Mouse (Mus musculus) ES-E14 (cell line): Measurements from ENCODE around the gene Tulp2. TPM values are rescaled to one million over a fixed set of nuclear protein-coding genes. Genes with fewer than 3 reads are reported as not detected.

Source experiments
- DNase-seq: peaks from one replicate; pipeline ENCODE4 v3.0.0-alpha.2; 2013; ENCODE audit warnings: low read depth, low spot score
- H3K27ac ChIP-seq: 2 replicates; pipeline ENCODE4 v1.5.1; 2012; ENCODE audit warnings: low read depth, mild to moderate bottlenecking, low read length, moderate library complexity, mixed read lengths; ENCODE audit not compliant: poor library complexity, insufficient read depth, severe bottlenecking
- H3K36me3 ChIP-seq: 2 replicates; pipeline ENCODE4 v1.6.1; 2012; ENCODE audit warnings: mild to moderate bottlenecking, low read length, moderate library complexity, mixed read lengths; ENCODE audit not compliant: control insufficient read depth, poor library complexity, insufficient read depth, severe bottlenecking
- H3K4me1 ChIP-seq, 2 experiments: fragments of 150-350 bp in 1 of 2; sonication (generic) in 1 of 2; 2 replicates each; pipeline ENCODE4 v1.6.1; 2012; ENCODE audit warnings: low read length in 2 of 2, mild to moderate bottlenecking in 1 of 2, mixed read lengths in 1 of 2; ENCODE audit not compliant: control insufficient read depth in 2 of 2, insufficient read depth in 2 of 2, poor library complexity in 1 of 2
- H3K4me3 ChIP-seq, 2 experiments: fragments of 150-350 bp in 1 of 2; sonication (generic) in 1 of 2; 2 replicates each; pipeline ENCODE4 v1.5.1; 2012; ENCODE audit warnings: low read length in 2 of 2, low read depth in 1 of 2, mild to moderate bottlenecking in 1 of 2, mixed read lengths in 1 of 2; ENCODE audit not compliant: insufficient read depth in 1 of 2, poor library complexity in 1 of 2, severe bottlenecking in 1 of 2
- H3K9ac ChIP-seq: 2 replicates; pipeline ENCODE4 v1.6.1; 2012; ENCODE audit warnings: low read depth, mild to moderate bottlenecking, low read length, mixed read lengths; ENCODE audit not compliant: poor library complexity, insufficient read depth, severe bottlenecking
- H3K9me3 ChIP-seq: fragments of 150-350 bp; sonication (generic); 2 replicates; pipeline ENCODE4 v1.6.1; 2012; ENCODE audit warnings: low read depth, mild to moderate bottlenecking, low read length; ENCODE audit not compliant: control insufficient read depth, insufficient read depth
- CHD2 ChIP-seq: IDR thresholded peaks from 2 replicates; pipeline ENCODE4 v1.6.1; 2014; ENCODE audit warnings: mild to moderate bottlenecking, low read depth, low read length, inconsistent platforms
- HCFC1 ChIP-seq: IDR thresholded peaks from 2 replicates; pipeline ENCODE4 v1.6.1; 2012; ENCODE audit warnings: low read length, inconsistent platforms, borderline replicate concordance; ENCODE audit not compliant: insufficient read depth
- MAFK ChIP-seq: IDR thresholded peaks from 2 replicates; pipeline ENCODE4 v1.6.1; 2014; ENCODE audit warnings: mild to moderate bottlenecking, low read depth, low read length, inconsistent platforms; ENCODE audit not compliant: insufficient read depth
- ZC3H11A ChIP-seq: IDR thresholded peaks from 2 replicates; pipeline ENCODE4 v1.6.1; 2012; ENCODE audit warnings: low read depth, mild to moderate bottlenecking, inconsistent platforms, low read length, borderline replicate concordance
- ZNF384 ChIP-seq: IDR thresholded peaks from 2 replicates; pipeline ENCODE4 v1.6.1; 2012; ENCODE audit warnings: low read depth, low read length, inconsistent platforms
- in situ Hi-C, 2 experiments: fragments of 600-800 bp; cut with MboI; formaldehyde crosslinking; loops; one replicate each; pipeline ENCODE4 v1.15.1; 2025; ENCODE audit warnings: low sequenced_read_pairs in 2 of 2, inconsistent platforms in 1 of 2; ENCODE audit not compliant: unreplicated experiment in 2 of 2
- total RNA-seq: library from RNA; depleted of rRNA; stranded (reverse); fragments of 300-350 nt; gene quantifications from 2 replicates; pipeline ENCODE4 v1.2.3, GENCODE M21; 2012

The Tulp2 gene
- total RNA-seq, 1 experiment: 2.6 TPM

DNA sequence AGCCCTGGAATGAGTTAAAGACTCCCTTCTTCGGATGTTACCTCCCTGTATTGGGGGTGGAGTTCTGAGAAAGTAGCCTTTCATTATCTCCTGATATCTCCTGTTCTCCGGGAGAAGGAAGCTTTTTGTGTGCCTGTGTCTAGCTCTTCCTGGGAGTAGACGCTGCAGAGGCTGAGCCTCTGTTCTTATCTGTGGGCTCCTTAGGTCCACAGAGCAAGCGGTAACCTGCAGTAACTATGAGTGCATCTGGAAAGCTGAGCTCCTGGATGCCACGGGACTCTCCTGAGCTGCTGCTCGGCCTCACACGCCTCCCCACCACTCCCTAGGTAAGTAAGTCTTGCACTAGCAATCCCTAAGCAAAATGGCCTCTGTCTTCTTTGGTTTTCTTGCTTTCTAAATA is 4.5 kb downstream of the Tulp2 start:
- Histone ChIP-seq H3K4me3 (no peak overlapping the region), H3K9ac (peak overlapping the region; percentile 15; the same call in 1 of the 2 replicates), H3K27ac (no peak overlapping the region), H3K36me3 (peaks cover 9% of the 10 kb centered on the region; the same call in 1 of the 2 replicates), H3K4me1 (peaks cover 6 to 16% of the 10 kb centered on the region in 2 experiments; a peak in 3 of 4 replicates), H3K9me3 (no peaks in the 10 kb centered on the region)
- TF ChIP-seq ZNF384 (no peak), HCFC1 (no peak), ZC3H11A (no peak), MAFK (no peak), CHD2 (no peak)
- DNase-seq: no peak
- in situ Hi-C loops: no loop called here

DNA sequence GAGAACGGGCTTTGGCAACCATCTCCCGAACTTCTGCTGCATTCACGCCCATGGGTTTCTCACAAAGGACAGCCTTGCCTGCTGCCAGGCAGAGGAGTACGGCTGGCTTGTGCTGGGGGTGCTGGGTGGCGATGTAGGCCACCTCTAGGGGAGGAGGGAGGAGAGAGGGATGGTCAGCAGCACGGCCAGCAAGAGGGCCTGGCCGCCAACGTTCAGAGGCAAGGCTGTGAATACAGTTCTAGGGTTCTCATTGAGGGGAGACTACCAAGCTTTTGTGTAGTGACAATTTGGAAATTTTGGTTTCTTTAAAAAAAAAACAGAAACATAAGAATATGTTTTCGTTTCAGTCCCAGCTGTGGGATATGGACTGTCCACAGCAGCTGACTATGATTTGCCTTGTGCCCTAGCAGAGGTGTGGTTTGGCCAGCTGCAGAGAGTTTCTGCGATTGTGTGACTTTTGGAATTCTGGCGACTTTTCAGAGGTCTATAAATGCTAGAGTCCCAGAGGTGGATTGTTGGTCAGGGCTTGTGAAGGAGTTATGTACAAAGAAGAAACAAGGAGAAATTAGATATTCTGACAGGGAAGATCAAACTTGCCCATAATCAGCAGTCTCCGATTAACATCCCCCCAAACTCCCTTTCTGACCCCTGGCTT is 5.2 kb downstream of the Tulp2 start, which contains the start of gene Gm45808:
Gene Gm45808 (minus strand): TSS at position 51 of the 655 bp plus-strand sequence.
- peaks cover 6 to 14% of the 10 kb centered on the region in 2 experiments; a peak in 3 of 4 replicates for H3K4me1 ChIP-seq
- peak within 1 kb of the TSS; percentile 15; the same call in 1 of the 2 replicates for H3K9ac ChIP-seq
- in situ Hi-C loops: no loop called here
- TF ChIP-seq CHD2: no peak
- TF ChIP-seq ZNF384: no peak
- no peak for TF ChIP-seq HCFC1
- no peak for TF ChIP-seq MAFK
- TF ChIP-seq ZC3H11A: no peak
- H3K4me3 ChIP-seq: peak within 1 kb of the TSS in 1 of 2 experiments; percentile 97; a peak in 1 of 4 replicates
- H3K9me3 ChIP-seq: no peaks in the 10 kb centered on the region
- peaks cover 9% of the 10 kb centered on the region; the same call in 1 of the 2 replicates for H3K36me3 ChIP-seq
- no peak for DNase-seq
- H3K27ac ChIP-seq: no peak within 1 kb of the TSS

DNA sequence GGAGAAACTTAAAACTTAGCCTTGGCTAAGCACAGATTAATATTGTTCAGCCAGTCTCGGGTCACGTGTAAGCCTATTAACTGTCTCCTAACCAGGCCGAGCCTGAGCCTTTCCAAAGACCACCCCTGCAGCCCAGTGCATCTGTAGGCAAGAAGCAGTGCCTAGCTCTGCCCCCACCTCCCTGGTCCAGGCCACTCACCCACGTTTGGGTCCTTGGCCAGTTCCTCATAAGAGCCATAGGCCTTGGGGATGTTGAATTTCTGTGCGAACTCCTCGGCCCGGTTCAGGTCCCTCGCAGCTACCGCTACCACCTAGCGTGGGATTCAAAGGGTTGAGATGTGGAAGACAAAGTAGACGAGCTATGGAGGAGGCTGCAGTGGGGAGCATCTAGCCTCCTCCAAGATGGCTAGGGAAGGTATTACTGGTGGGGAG is 6.2 kb downstream of the Tulp2 start:
- peaks cover 9% of the 10 kb centered on the region; the same call in 1 of the 2 replicates for H3K36me3 ChIP-seq
- H3K27ac ChIP-seq: no peak overlapping the region
- no peak for TF ChIP-seq ZNF384
- H3K4me3 ChIP-seq: peak overlapping the region; percentile 85 to 97
- H3K4me1 ChIP-seq: peaks cover 6 to 14% of the 10 kb centered on the region in 2 experiments; a peak in 3 of 4 replicates
- in situ Hi-C loops: no loop called here
- no peaks in the 10 kb centered on the region for H3K9me3 ChIP-seq
- DNase-seq: no peak
- H3K9ac ChIP-seq: peak overlapping the region; percentile 77

DNA sequence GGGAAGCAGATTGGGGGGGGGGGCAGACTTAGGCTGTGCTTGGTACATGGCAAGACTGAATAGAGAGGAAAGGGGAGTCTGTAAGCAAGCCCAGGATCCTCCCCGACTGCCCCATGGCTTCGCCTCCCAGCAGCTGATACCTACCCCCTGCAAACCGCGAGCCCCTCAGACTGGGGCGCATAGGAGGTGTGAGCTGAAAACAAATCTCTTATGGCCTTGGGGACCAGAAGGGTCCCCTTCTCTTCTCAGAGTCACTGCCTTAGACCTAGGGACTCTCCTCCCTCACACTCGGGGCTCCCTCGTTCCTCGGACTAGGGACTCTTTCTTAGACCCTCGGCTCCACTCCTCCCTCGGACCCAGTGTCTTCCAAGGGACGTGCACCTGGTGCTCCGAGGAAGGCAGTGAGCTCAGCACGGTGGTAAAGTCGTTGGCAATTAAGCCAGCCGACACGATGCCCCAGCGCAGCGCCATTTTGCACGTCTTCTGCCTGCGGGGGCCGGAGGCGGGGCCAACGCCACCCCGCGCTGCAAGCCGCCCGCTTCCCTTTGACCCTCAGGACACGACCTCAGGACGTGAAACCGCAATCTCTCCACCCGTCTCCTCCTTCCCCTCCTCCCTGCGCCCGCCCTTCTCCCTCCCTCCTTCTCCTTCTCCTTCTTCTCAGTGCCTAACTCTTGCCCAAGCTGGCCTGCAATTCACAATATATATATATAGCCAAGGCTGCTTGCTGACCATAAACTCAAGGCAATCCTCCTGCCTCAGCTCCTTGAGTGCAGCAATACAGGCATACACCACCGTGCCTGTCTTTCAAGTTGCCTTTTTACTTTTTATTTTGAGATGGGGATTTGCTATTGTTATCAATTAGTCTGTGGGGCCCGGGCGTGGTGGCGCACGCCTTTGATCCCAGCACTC is 6.9 kb downstream of the Tulp2 start, which contains the start of gene Dhdh:
Gene Dhdh (minus strand): TSS at position 513 of the 912 bp plus-strand sequence.
- peak within 1 kb of the TSS; percentile 85 to 97 for H3K4me3 ChIP-seq
- peaks cover 6 to 14% of the 10 kb centered on the region in 2 experiments; a peak in 3 of 4 replicates for H3K4me1 ChIP-seq
- no peak for DNase-seq
- peaks cover 13% of the 10 kb centered on the region; the same call in 1 of the 2 replicates for H3K36me3 ChIP-seq
- in situ Hi-C loops: no loop called here
- H3K9ac ChIP-seq: peak within 1 kb of the TSS; percentile 92
- no peak for TF ChIP-seq HCFC1
- no peak for TF ChIP-seq CHD2
- no peak for TF ChIP-seq MAFK
- peak within 1 kb of the TSS; percentile 76; the same call in 1 of the 2 replicates for H3K27ac ChIP-seq
- H3K9me3 ChIP-seq: no peaks in the 10 kb centered on the region
